Mouse (Mus musculus) c-Kit-positive CD71-negative TER-119-negative erythroid progenitor cells, embryonic 14.5 days (primary cell): Measurements from ENCODE around the gene Gaa.

Experiments used
- DNase-seq: peaks from one replicate; pipeline ENCODE4 v3.0.0-alpha.2; 2013; ENCODE audit warnings: low read depth

Gaa gene

DNA sequence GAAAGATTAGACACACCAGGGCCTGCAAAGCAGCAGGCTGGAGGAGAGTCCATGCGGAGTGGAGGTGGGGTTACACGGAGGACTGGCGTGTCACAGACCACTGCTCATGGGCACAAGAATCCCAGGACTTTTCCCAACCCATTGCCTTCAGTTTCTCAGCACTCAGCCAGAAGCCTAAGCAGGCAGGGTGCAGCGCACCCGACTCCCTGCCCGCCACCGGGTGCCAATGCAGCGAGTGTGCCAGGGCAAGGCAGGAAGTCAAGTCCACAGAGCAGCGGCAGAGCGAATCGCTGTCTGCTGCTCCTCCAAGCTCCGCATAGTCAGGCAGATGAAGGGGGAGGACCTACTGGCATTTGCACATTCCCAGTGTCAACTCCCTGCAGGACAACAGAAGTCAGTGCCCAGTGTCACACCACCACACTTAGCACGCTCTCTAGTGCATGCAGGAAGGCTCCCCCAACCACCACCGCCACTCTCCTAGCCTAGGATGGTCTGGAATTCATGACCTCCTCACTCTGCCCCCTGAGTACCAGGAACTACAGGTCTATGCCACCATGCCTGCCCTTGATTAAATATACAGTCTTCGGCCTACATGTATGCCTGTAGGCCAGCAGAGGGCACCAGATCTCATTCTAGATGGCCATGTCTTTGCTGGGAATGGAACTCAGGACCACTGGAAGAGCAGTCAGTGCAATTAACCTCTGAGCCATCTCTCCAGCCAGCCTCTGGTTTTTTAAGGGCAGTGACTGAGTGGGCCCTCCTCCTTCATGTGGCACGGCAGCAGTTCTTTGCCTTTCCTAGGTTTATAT lies 37.4 kb downstream of the Gaa start:
- peak; percentile 42 for DNase-seq

DNA sequence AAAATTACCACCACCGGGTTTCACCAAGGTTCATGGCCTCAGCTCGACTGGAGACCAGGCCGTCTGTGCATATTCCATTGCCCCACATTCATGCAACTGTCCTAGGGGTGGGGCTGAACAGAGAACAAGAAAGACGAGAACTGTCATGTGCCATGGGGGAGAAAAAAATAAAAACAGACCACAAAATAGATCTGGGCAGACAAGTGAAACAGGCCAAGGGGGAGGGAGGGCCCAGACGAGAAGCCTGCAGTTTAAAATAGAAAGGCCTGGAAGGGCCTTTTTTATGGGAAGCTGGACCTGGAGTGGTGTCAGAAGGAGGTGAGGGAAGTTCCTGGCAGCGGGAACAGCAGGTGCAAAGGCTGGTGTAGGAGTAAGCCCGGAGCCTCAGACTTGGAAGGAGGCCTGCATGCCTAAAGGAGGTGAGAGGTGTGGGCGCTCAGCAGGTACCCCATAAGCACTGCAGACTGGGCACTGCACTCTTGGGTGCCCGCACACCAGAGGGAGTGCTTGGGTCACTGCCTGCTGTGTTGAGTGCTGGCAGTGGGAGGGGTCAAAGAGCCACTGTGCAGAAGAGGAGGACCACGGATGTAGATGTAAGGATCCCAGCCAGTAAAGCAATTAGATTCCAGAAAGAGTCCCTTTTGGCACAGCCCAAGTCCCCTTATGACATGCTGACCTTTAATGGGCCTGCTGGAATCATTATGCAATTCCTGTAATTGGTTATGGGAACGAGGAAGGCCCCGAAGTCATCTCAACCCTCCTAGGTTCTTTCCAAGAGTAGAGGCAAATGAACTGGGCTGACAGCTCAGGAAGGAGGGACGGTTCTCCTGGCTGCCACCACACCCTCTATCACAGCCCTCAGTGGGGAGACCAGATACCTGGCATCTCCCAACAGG lies 39.3 kb downstream of the Gaa start:
- no peak for DNase-seq

DNA sequence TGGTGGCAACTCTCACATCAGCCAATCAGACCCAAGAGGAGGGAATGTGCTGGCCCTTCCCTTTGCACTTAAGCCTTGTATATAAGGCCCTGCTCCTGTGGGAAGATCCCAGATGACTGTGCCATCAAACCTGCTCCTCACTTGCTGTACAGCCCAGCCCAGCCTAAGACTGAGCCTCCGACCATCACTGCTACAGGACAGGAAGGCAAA lies 39.9 kb downstream of the Gaa start, which contains the start of gene Card14:
Card14 (plus strand) TSS at position 111 of the 210 bp plus-strand sequence.
- DNase-seq = no peak

DNA sequence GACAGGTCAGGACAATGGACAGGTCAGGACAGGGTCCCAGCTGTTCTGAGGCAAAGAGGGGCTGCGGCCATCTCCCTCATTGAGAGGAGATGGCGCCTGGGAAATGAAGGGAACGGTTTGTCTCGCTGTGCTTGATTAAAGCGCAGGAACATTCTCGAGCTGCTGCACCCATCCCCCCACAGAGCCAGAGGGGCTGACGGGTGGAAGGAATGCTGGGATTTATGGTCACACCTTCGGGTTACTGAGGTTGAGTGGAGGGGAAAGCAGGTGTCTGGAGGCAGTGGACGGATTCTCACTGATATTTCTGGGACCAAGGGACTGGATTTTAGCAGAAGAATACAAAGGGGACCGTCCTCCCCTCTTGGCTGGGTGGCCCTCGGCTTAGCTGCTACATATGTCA lies 40.2 kb downstream of the Gaa start:
- no peak for DNase-seq

DNA sequence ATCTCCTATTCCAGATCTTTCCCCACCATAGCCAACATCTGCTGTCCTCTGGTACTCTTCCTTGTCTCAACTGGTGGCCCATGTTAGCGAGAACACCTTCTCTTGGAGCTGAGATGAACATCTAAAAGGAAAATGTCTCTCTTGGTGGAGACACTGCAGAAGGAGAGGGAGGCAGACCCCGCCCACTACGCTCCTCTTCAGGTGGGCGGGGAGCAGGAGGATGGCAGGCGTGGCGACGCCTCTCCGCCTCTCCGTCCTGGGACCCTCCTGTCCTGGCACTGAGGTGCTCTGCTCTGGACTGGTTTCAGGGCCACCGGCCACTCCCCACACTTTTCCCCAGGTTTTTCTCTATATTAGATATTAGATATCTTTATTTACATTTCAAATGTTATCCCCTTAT lies 42.9 kb downstream of the Gaa start:
- no peak for DNase-seq

- no peak for DNase-seq
These were observed 46.7 kb downstream of the Gaa start for GRCm38 (mm10) chr11:119314252-119314936.

DNA sequence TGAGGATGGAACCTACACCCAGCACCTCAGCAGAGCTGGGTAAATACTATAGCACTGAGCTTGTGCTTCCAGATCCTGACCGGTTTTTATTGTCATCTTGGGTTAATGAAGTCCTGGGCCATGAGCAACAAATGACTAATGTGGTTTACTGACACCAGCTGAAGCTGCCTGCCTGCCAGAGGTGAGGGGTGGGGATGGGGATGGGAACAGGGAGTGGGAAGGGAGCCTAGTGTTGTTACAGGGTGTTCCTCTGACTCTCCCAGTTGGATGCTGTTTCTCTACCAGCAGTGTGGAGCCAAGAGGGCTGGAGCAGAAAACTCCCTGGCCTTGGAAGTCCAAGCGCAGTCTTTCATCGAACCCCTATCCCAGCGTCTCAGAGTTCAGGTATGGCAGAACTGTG lies 49.0 kb downstream of the Gaa start:
- no peak for DNase-seq

DNA sequence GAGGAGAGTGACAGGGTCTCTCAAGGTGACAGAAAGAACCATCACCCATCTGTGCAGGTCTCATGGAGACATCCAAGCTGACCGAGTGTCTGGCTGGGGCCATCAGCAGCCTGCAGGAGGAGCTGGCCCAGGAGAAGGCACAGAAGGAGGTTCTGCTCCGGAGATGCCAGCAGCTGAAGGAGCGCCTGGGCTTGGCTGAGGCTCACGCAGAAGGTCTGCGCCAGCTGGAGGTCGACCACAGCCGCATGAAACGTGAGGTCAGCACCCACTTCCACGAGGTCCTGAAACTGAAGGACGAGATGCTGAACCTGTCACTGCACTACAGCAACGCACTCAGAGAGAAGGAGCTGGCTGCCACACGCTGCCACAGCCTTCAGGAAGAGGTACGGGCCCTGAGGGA lies 54.8 kb downstream of the Gaa start:
- DNase-seq = no peak

DNA sequence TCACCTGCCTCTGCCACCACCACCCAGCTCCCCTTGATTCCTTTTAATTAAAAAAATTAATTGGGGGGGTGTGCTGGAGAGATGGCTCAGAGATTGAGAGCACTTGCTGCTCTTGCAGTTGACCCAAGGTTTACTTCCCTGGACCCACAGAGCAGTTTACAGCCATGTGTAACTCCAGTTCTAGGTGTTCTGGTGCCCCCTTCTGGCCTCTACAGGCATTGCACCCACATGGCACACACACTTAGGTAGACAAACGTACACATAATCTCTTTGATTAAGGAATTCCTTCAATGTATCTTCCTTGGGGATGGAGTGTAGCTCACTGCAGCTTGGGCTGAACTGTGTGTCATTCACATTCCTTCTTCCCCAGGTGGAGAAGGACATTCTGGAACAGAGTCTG lies 57.4 kb downstream of the Gaa start:
- no peak for DNase-seq

- DNase-seq = no peak
These were observed 62.9 kb downstream of the Gaa start for GRCm38 (mm10) chr11:119330592-119330991.

- DNase-seq = no peak
These were observed 64.3 kb downstream of the Gaa start for GRCm38 (mm10) chr11:119331970-119332369.
